ENCODE assay signal across 8 mouse cellular contexts in genomic region chr1:184748692-184749152, GRCm38 (mm10). TPM values are rescaled to one million over a fixed set of nuclear protein-coding genes. Genes with fewer than 3 reads are reported as not detected.
DNase-seq lines count a peak whose midpoint lies in the region; ATAC-seq and TF ChIP-seq lines count a peak whose summit lies in the region.

No protein-coding gene starts in this region.

- intact Hi-C loops in heart, postnatal 25 days (cut with DNase I), result no loop called here

- no peak for TF ChIP-seq CTCF in lung, adult 2 months (IDR thresholded peaks at IDR 0.05; ENCODE audit: insufficient read depth, low read length)

- no peak for TF ChIP-seq POLR2A in lung, adult 2 months (IDR thresholded peaks at IDR 0.05; ENCODE audit: borderline replicate concordance, extremely low read depth, low read depth, low read length)

- H3K4me3 ChIP-seq in lung, adult 2 months (replicated peaks; ENCODE audit: extremely low read depth, low read depth, low read length), result no peak overlapping the region

- ATAC-seq in cerebellum, adult (ENCODE audit: insufficient number of reproducible peaks, low FRiP score, low TSS enrichment), result peak; percentile 45; the same call in 1 of the 2 replicates

- WGBS in lung, adult 2 months, result 25% methylated on average over 14 of the region's 14 CpGs

- peaks cover 5% of the 10 kb centered on the region; the same call in 1 of the 2 replicates for H3K4me1 ChIP-seq in lung, adult 2 months (ENCODE audit: control insufficient read depth, insufficient read depth, low read length)

- no peak for DNase-seq in cerebellum, postnatal 4 days (ENCODE audit: low spot score in 2 of 2)
- DNase-seq in cerebellum, adult 9-10 months, result peak; percentile 36
- peak; percentile 74 for DNase-seq in heart, postnatal 25 days (ENCODE audit: low spot score)
- peak; percentile 25 for DNase-seq in lung, adult 2 months
- DNase-seq in layer of hippocampus, postnatal 25 days (ENCODE audit: extremely low spot score in 1 of 2, low spot score in 1 of 2), result no peak
- DNase-seq in thymus, postnatal 4 days, result no peak
- no peak for DNase-seq in spleen, postnatal 14 days (ENCODE audit: low spot score in 2 of 2)

RNA-seq across cellular contexts. Expression of gene Hlx, which starts 16.3 kb away (rescaled TPM):
- total RNA-seq in heart, postnatal 25 days (2021), result 10 to 100 TPM; 12.2 to 15.0 TPM
- polyA plus RNA-seq in lung, adult 2 months (2012; rRNA removed), result 72.0 and 77.7 TPM in 2 replicates
- 1 to 10 TPM; 1.5 TPM for total RNA-seq in layer of hippocampus, postnatal 25 days (2021)

Comparison
In these comparisons a context has a peak if more than half of its experiments do, and no peak if none do; other contexts are left out.
1. DNase-seq: peak in cerebellum, adult 9-10 months (single experiment), heart, postnatal 25 days (single experiment) and lung, adult 2 months (single experiment); none in cerebellum, postnatal 4 days (0 of 2), layer of hippocampus, postnatal 25 days (0 of 2), thymus, postnatal 4 days (single experiment) and spleen, postnatal 14 days (0 of 2).
2. RNA of gene Hlx, which starts 16.3 kb away (total RNA-seq): 12.2 to 15.0 TPM in heart, postnatal 25 days; 1.5 TPM in layer of hippocampus, postnatal 25 days; every median in the first group is over 4 times any median in the second.